Mouse (Mus musculus) liver, adult 2 months (tissue): ENCODE data around the gene Fcgr4.

Experiments
- CTCF ChIP-seq: fragments of 200-500 bp; IDR thresholded peaks from 2 replicates; pipeline ENCODE4 v1.5.1; 2011; ENCODE audit warnings: low read depth, low read length, control low read depth
- POLR2A ChIP-seq: fragments of 200-500 bp; IDR thresholded peaks from 2 replicates; pipeline ENCODE4 v1.6.1; 2011; ENCODE audit warnings: low read length, control low read depth; ENCODE audit not compliant: insufficient read depth; ENCODE audit errors: extremely low read depth

- TF ChIP-seq POLR2A (no peak), CTCF (no peak)
Measured at GRCm38 (mm10) chr1:171011733-171012132, 7.0 kb upstream of the Fcgr4 start.
